Mouse (Mus musculus): ENCODE results near the gene Nol4l. TPM values are rescaled to one million over a fixed set of nuclear protein-coding genes. Genes with fewer than 3 reads are reported as not detected.
"Not testable (repeated sequence)": the region's sequence is repeated elsewhere in the genome, so short reads cannot be mapped to it uniquely, and the experiment has no call there.

Gene Nol4l
- polyA plus RNA-seq, 1 experiment from 2014 or later: 39.9 TPM

- H3K36me3 ChIP-seq (ENCODE audit: control insufficient read depth, insufficient read depth, low read length): peaks cover 26% of the 10 kb centered on the region
- H3K27ac ChIP-seq (ENCODE audit: low read length): no peak overlapping the region
- H3K4me2 ChIP-seq (ENCODE audit: low read length): no peak overlapping the region
- H3K4me3 ChIP-seq (ENCODE audit: low read depth, low read length): no peak overlapping the region
- ATAC-seq: no peak
- WGBS: 89% methylated on average over 2 of the region's 2 CpGs
- no peaks in the 10 kb centered on the region for H3K9me3 ChIP-seq (replicated peaks; ENCODE audit: control insufficient read depth, low read length, poor library complexity, severe bottlenecking)
- H3K4me1 ChIP-seq (ENCODE audit: control insufficient read depth, insufficient read depth, low read length): no peaks in the 10 kb centered on the region
- H3K27me3 ChIP-seq (ENCODE audit: control insufficient read depth, insufficient read depth, low read depth, low read length): no peaks in the 10 kb centered on the region
- H3K9ac ChIP-seq (ENCODE audit: low read depth, low read length): no peak overlapping the region
Measured at GRCm38 (mm10) chr2:153389831-153390230, 139.9 kb downstream of the Nol4l start.

- Histone ChIP-seq H3K9ac (ENCODE audit: low read depth, low read length) (no peak overlapping the region), H3K4me1 (ENCODE audit: control insufficient read depth, insufficient read depth, low read length) (no peaks in the 10 kb centered on the region), H3K36me3 (ENCODE audit: control insufficient read depth, insufficient read depth, low read length) (peaks cover 6% of the 10 kb centered on the region), H3K27ac (ENCODE audit: low read length) (no peak overlapping the region), H3K9me3 (replicated peaks; ENCODE audit: control insufficient read depth, low read length, poor library complexity, severe bottlenecking) (no peaks in the 10 kb centered on the region), H3K27me3 (ENCODE audit: control insufficient read depth, insufficient read depth, low read depth, low read length) (no peaks in the 10 kb centered on the region), H3K4me2 (ENCODE audit: low read length) (no peak overlapping the region), H3K4me3 (ENCODE audit: low read depth, low read length) (no peak overlapping the region)
- 100% methylated on average over 1 of the region's 1 CpGs for WGBS
- ATAC-seq: no peak
Measured at GRCm38 (mm10) chr2:153380479-153380878, 149.3 kb downstream of the Nol4l start.

GRCm38 (mm10) chr2:153375380-153375779 is 154.4 kb downstream of the Nol4l start:
- no peak overlapping the region for H3K9ac ChIP-seq (ENCODE audit: low read depth, low read length)
- no peak overlapping the region for H3K27ac ChIP-seq (ENCODE audit: low read length)
- no peaks in the 10 kb centered on the region for H3K27me3 ChIP-seq (ENCODE audit: control insufficient read depth, insufficient read depth, low read depth, low read length)
- 72% methylated on average over 2 of the region's 2 CpGs for WGBS
- no peak overlapping the region for H3K4me2 ChIP-seq (ENCODE audit: low read length)
- H3K9me3 ChIP-seq (replicated peaks; ENCODE audit: control insufficient read depth, low read length, poor library complexity, severe bottlenecking): no peaks in the 10 kb centered on the region
- ATAC-seq: no peak
- H3K36me3 ChIP-seq (ENCODE audit: control insufficient read depth, insufficient read depth, low read length): no peaks in the 10 kb centered on the region
- H3K4me3 ChIP-seq (ENCODE audit: low read depth, low read length): no peak overlapping the region
- H3K4me1 ChIP-seq (ENCODE audit: control insufficient read depth, insufficient read depth, low read length): no peaks in the 10 kb centered on the region

GRCm38 (mm10) chr2:153370871-153371270 is 158.9 kb downstream of the Nol4l start:
- Histone ChIP-seq H3K9ac (ENCODE audit: low read depth, low read length) (no peak overlapping the region), H3K27me3 (ENCODE audit: control insufficient read depth, insufficient read depth, low read depth, low read length) (no peaks in the 10 kb centered on the region), H3K9me3 (replicated peaks; ENCODE audit: control insufficient read depth, low read length, poor library complexity, severe bottlenecking) (no peaks in the 10 kb centered on the region), H3K4me2 (ENCODE audit: low read length) (no peak overlapping the region), H3K4me3 (ENCODE audit: low read depth, low read length) (no peak overlapping the region), H3K27ac (ENCODE audit: low read length) (no peak overlapping the region), H3K4me1 (ENCODE audit: control insufficient read depth, insufficient read depth, low read length) (no peaks in the 10 kb centered on the region), H3K36me3 (ENCODE audit: control insufficient read depth, insufficient read depth, low read length) (peaks cover 9% of the 10 kb centered on the region; the same call in 1 of the 2 replicates)
- ATAC-seq: no peak

- not testable (repeated sequence) for H3K27ac ChIP-seq (ENCODE audit: low read length); H3K4me1 ChIP-seq (ENCODE audit: control insufficient read depth, insufficient read depth, low read length); H3K4me2 ChIP-seq (ENCODE audit: low read length); H3K9ac ChIP-seq (ENCODE audit: low read depth, low read length); H3K36me3 ChIP-seq (ENCODE audit: control insufficient read depth, insufficient read depth, low read length); ATAC-seq; H3K4me3 ChIP-seq (ENCODE audit: low read depth, low read length); H3K9me3 ChIP-seq (replicated peaks; ENCODE audit: control insufficient read depth, low read length, poor library complexity, severe bottlenecking); H3K27me3 ChIP-seq (ENCODE audit: control insufficient read depth, insufficient read depth, low read depth, low read length)
- 94% methylated on average over 14 of the region's 14 CpGs for WGBS
Measured at GRCm38 (mm10) chr2:153364531-153364930, 165.2 kb downstream of the Nol4l start.

GRCm38 (mm10) chr2:153361101-153361710 is 168.6 kb downstream of the Nol4l start:
- H3K4me2 ChIP-seq (ENCODE audit: low read length): no peak overlapping the region
- ATAC-seq: no peak
- H3K4me3 ChIP-seq (ENCODE audit: low read depth, low read length): no peak overlapping the region
- no peaks in the 10 kb centered on the region for H3K9me3 ChIP-seq (replicated peaks; ENCODE audit: control insufficient read depth, low read length, poor library complexity, severe bottlenecking)
- H3K4me1 ChIP-seq (ENCODE audit: control insufficient read depth, insufficient read depth, low read length): no peaks in the 10 kb centered on the region
- H3K27ac ChIP-seq (ENCODE audit: low read length): no peak overlapping the region
- WGBS: 91% methylated on average over 1 of the region's 1 CpGs
- H3K9ac ChIP-seq (ENCODE audit: low read depth, low read length): no peak overlapping the region
- H3K36me3 ChIP-seq (ENCODE audit: control insufficient read depth, insufficient read depth, low read length): peaks cover 10% of the 10 kb centered on the region; the same call in 1 of the 2 replicates
- no peaks in the 10 kb centered on the region for H3K27me3 ChIP-seq (ENCODE audit: control insufficient read depth, insufficient read depth, low read depth, low read length)

Other genes with a start within 250 kb of the Nol4l start
- gene Kif3b, start 238.6 kb downstream of the Nol4l start, polyA plus RNA-seq (2015; fragmentation: Nextera tagmentation; extraction: Ambion mirVana): 25.8 and 26.9 TPM in 2 replicates
- gene Asxl1, start 184.1 kb downstream of the Nol4l start, polyA plus RNA-seq (2015; fragmentation: Nextera tagmentation; extraction: Ambion mirVana): 9.0 and 9.2 TPM in 2 replicates
- not detected in 2 replicates for gene 4930404H24Rik, start 37.2 kb downstream of the Nol4l start, polyA plus RNA-seq (2015; fragmentation: Nextera tagmentation; extraction: Ambion mirVana)
- gene Commd7, start 102.8 kb upstream of the Nol4l start, polyA plus RNA-seq (2015; fragmentation: Nextera tagmentation; extraction: Ambion mirVana): 102 and 104 TPM in 2 replicates
- 3.0 and 3.5 TPM in 2 replicates for gene Dnmt3b, start 119.5 kb upstream of the Nol4l start, polyA plus RNA-seq (2015; fragmentation: Nextera tagmentation; extraction: Ambion mirVana)
- gene Dnmt3c, start 166.7 kb upstream of the Nol4l start, polyA plus RNA-seq (2015; fragmentation: Nextera tagmentation; extraction: Ambion mirVana): not detected in 2 replicates
- gene Mapre1, start 211.3 kb upstream of the Nol4l start, polyA plus RNA-seq (2015; fragmentation: Nextera tagmentation; extraction: Ambion mirVana): 411 and 428 TPM in 2 replicates
- 0.16 TPM in 1 of 2 replicates, not detected in the other for gene Efcab8, start 250.0 kb upstream of the Nol4l start, polyA plus RNA-seq (2015; fragmentation: Nextera tagmentation; extraction: Ambion mirVana)

Measured in midbrain, embryonic 16.5 days (tissue).